Mouse (Mus musculus): Measurements from ENCODE around the gene Trim31. TPM values are rescaled to one million over a fixed set of nuclear protein-coding genes. Genes with fewer than 3 reads are reported as not detected.

Trim31 gene
- polyA plus RNA-seq (2017; shearing (Covaris generic)), result under 1 TPM in 1 of 2 experiments, not detected in 1; 0.15 TPM

DNA sequence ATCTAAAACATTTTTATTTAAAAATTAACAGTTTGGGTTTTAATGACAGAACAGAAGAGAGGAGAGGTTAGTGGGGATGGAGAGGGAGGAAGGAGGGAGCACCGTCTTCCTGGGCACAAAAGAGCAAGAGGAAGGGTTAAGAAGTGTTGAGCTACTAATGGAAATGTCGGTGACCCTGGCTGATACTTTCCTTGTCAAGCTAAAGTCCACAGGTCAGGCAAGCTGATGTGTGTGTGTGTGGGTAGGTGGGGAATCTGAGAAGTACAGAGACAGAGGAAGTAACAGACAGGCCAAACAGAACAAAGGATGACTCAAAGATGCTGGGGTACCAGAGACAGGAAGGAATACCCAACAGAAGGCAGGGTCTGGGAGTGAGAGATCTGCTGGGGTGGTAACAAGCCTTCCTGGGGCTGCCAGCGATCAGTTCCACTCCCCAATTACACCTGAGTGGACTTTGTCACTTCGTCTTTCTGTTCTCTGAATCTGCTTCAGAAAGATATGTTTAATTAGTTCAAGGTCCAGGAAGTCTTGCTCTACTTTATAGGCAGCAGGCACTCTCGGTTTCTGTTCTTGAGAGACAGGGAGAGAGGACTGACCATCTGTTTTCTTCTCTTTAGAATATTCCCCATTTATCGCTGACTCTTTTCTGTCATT is at the start of gene Trim31:
Trim31 (plus strand) TSS at position 567 of the 654 bp plus-strand sequence.

DNA sequence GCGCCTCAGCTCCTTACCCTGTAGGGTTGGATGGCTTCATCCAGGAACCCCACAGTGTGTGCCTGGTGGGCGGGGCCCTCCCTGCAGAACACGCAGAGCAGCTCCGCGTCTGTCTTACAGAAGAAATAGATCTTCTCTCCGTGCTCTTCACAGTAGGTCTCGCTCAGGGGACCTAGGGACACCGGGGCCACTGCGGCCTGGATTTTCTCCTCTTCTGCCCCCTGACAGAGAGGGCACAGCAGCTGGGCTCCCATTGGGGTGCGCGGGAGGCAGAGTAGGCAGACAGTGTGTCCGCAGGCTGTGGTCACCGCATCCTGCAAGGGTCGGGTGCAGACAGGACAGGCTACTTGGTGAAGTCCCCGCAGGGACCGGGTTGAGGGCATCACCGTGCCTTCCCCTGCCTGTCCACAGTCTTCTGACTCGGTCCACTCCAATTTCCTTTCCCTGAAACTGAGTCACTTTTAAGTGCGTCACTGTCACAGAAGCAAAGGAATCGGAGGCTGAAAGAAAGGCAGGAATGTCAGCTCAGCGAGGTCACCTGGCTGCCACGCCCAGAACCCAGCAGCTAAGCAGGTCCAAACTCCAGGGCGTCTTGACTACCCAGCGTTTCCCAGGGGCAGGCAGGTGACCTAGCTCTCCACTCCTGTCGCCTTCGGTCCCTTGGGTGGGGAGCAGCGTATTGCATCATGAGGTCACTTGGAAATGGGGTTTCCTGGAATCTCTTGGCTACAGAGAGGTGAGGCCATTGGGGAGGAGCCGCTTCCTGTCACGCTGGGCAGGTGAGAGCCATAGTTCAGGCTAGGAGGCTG is 31.0 kb upstream of the Trim31 start, which contains the start of gene Trim15:
Trim15 (minus strand) TSS at position 492 of the 809 bp plus-strand sequence.

DNA sequence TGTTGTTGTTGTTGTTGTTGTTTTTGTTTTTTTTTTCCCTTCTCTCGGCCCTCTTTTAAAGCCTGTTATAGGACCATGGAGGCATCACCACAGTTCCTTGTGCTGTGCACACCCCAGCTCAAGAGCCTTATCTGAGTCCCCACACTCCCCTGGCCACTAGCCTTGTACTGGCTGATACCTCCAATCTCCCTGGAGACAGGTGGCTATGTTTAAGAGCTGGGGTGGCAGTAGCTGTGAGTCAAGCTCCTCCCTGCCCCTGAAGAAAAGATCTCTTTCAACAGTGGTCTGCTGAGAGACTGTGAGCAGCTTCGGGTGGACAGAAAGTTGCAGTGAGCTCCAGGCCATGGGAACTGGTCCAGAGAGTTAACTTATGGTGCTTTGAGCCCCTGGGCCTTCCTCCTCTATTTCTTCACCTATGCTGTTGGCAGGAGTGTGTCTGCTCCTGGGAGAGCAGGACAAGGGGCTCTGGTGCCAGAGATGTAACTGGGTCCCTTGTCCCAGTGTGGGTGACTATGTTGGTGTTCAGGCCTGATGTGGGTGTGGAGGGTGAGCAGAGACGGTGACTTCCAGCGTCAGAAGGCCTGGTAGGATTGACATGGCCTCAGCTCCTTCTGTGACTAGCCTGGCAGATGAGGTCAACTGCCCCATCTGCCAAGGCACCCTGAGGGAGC is 28.5 kb upstream of the Trim31 start, which contains the start of gene Trim10:
Trim10 (plus strand) TSS at position 291 of the 671 bp plus-strand sequence.

DNA sequence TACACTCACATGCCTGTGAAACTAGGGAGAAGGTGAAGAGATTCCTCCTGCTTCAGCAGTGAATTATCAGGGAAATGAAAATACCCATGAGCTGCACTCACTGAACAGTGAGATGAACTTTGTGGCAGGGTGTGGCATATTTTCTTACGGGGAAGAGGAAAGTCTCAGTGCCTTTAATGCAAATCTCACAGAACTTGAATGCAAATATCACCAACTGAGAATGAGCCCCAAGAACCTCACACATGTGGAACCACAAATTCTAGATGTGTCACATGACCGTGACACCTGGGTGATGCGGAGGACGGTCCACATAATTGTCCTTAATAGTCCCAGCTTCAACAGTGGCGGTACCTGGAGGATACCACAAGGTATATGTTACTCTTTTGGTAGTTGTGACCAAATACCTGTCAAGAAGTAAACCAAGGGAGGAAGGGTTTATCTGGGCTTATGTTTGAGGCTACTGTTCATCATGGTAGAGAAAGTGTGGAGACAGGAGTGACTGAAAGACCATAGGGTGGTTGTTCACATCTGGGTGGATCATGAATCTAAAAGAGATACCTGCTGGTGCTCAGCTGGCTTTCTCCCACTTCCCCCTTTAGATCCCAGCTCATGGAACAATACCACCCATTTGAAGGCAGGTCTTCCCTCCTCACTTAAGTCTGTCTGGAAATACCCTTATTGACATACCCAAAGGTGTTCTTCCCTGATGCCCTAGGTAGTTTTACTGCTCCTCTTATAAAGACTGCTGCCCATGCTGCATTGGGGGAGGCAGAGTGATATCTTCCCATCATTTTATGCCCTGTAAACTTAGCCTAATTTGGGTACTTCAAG is 7.6 kb upstream of the Trim31 start, which contains the start of gene Trim40:
Trim40 (minus strand) TSS at position 51 of the 831 bp plus-strand sequence.

DNA sequence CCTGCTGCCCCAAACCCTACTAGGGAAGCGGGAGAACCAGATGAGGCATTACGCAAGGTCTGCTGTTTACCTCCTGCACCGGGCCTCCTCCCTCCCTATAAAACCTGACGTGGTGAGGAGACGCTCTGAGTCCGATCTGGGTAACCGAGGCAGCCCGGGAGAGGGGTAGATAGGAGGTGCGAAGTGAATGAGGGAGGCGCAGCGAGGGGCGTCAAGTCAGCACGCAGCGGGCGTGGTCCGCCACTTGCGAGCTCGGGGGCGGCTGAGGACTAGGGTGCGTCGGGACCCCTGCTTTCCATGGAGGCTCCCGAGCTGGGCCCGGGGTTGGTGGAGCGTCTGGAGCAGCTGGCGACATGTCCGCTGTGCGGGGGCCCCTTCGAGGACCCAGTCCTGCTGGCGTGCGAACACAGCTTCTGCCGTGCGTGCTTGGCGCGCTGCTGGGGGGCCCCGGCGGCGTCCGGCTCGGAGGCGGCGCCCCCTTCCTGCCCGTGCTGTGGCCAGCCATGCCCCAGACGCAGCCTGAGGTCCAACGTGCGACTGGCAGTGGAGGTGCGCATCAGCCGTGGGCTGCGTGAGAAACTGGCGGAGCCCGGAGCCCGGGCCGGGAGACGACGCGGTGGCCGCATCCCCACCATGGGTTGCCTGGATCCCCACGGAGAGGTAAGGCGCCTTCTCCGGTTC is 45.0 kb downstream of the Trim31 start, which contains the start of gene Rnf39:
Rnf39 (plus strand) TSS at position 128 of the 681 bp plus-strand sequence.

DNA sequence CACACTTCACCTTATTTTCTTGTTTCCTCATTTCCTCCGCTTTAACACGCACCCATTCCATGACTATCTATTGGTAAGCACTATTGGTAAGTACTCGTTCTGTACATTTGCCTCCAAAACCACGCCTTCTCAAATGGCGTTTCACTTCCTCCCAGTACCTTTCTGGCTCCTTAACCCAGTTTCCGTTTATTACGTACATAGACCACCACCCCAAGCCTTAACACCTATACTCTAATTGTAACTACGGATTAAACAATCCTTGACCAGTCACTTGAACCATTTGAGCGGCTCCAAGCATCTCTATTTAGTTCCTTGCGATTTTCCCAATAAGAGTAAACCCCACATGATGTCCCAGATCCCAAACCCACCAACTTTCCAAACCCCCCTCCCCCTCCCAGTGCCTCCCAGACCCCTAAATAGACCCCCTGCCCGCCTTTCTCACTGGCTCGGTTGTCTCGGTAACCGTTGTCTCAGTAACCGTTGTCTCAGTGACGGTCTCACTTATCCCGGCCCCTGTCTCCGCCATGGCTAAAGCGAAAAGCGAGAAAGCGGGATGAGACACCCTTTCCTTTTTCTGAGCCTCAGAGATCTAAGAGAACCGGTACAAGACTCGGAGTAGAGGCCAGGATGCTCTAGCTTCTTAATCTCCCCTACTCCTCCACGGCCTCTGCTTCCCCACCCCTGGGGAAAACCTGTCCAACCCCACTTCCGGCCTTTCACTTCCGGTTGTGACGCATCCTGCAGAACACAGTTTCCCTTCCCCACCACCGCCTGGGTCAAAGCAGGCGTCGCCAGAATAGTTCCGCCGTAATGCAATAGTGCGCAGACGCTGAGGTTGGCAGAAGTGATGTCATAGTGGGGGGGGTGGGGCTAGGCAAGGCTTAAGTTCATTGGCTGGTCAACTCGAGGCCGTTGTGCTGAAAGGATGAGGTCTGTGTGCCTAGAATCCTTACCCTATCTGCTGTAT is 53.3 kb downstream of the Trim31 start, which contains the start of gene Ppp1r11:
Ppp1r11 (minus strand) TSS at position 761 of the 967 bp plus-strand sequence.

DNA sequence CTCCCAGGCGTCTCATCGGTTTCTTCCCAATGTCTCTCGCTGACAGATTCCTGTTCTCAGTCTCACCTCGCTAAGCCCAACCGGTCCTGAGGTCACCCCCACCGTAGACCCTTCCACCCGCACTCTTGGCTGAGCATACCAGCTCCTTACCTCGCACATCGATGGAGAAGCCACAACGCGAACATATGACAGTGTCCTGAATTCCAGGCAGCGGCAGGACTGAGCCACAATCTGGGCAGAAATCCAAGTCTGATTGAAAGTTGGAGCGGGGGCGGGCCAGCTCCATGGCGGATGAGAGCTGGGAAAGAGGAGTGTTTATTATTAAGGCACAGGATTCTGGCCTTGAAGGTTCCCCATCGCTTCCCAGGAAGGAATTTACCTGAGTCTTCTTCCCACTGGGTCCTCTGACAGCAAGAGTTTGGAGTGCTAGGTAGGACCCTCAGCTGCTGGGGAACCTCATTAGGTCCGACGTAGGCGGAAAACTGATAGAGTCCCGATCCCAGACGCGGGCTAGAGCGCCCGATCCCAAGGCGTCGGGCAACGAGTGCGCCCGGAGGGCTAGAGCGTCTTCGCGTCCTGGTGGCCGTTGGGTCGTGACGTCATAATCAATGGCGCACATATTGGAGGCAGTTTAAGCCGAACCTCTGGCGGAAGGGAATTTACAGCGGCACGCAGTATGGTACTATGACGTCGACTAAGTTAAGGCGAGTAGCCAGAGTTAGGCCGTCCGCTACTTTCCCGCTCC is 60.3 kb downstream of the Trim31 start, which contains the start of the genes Znrd1 and Znrd1as:
Znrd1 (minus strand) TSS at position 561 of the 745 bp plus-strand sequence.
Znrd1as (plus strand) TSS at position 594 of the 745 bp plus-strand sequence.

Other genes starting within 250 kb of the Trim31 start
- not detected for gene H2-M1, start 225.9 kb upstream of the Trim31 start, polyA plus RNA-seq (2017; shearing (Covaris generic))
- not detected for gene H2-M10.5, start 125.2 kb upstream of the Trim31 start, polyA plus RNA-seq (2017; shearing (Covaris generic))
- gene H2-M10.6, start 85.9 kb upstream of the Trim31 start, polyA plus RNA-seq (2017; shearing (Covaris generic)), result not detected
- 100 to 1,000 TPM; 102 to 109 TPM for gene Trim26, start 61.0 kb upstream of the Trim31 start, polyA plus RNA-seq (2017; shearing (Covaris generic))
- under 1 TPM; 0.47 to 0.57 TPM for gene Trim15, start 30.9 kb upstream of the Trim31 start, polyA plus RNA-seq (2017; shearing (Covaris generic))
- under 1 TPM in 1 of 2 experiments, not detected in 1; 0.10 TPM for gene Trim10, start 28.5 kb upstream of the Trim31 start, polyA plus RNA-seq (2017; shearing (Covaris generic))
- not detected for gene Trim40, start 8.0 kb upstream of the Trim31 start, polyA plus RNA-seq (2017; shearing (Covaris generic))
- gene Rnf39, start 44.8 kb downstream of the Trim31 start, polyA plus RNA-seq (2017; shearing (Covaris generic)), result under 1 TPM in 1 of 2 experiments, not detected in 1; 0.38 TPM
- 100 to 1,000 TPM; 141 to 146 TPM for gene Ppp1r11, start 53.6 kb downstream of the Trim31 start, polyA plus RNA-seq (2017; shearing (Covaris generic))
- gene Znrd1, start 60.4 kb downstream of the Trim31 start, polyA plus RNA-seq (2017; shearing (Covaris generic)), result 10 to 100 TPM; 76.7 to 88.4 TPM
- 1 to 10 TPM; 2.8 to 2.9 TPM for gene Znrd1as, start 60.5 kb downstream of the Trim31 start, polyA plus RNA-seq (2017; shearing (Covaris generic))
- under 1 TPM; 0.23 to 0.41 TPM for gene 2410137M14Rik, start 83.1 kb downstream of the Trim31 start, polyA plus RNA-seq (2017; shearing (Covaris generic))
- gene H2-M5, start 91.4 kb downstream of the Trim31 start, polyA plus RNA-seq (2017; shearing (Covaris generic)), result under 1 TPM in 1 of 2 experiments, not detected in 1; 0.12 TPM
- gene Zfp57, start 103.0 kb downstream of the Trim31 start, polyA plus RNA-seq (2017; shearing (Covaris generic)), result not detected
- gene Mog, start 125.3 kb downstream of the Trim31 start, polyA plus RNA-seq (2017; shearing (Covaris generic)), result not detected
- 10 to 100 TPM; 10.7 to 14.6 TPM for gene Gabbr1, start 147.8 kb downstream of the Trim31 start, polyA plus RNA-seq (2017; shearing (Covaris generic))
- gene Olfr90, start 190.4 kb downstream of the Trim31 start, polyA plus RNA-seq (2017; shearing (Covaris generic)), result not detected
- under 1 TPM in 1 of 2 experiments, not detected in 1; 0.21 TPM for gene Olfr91, start 200.2 kb downstream of the Trim31 start, polyA plus RNA-seq (2017; shearing (Covaris generic))
- not detected for gene Olfr92, start 222.0 kb downstream of the Trim31 start, polyA plus RNA-seq (2017; shearing (Covaris generic))